Mouse (Mus musculus): ENCODE data around the gene Rbm6. TPM values are rescaled to one million over a fixed set of nuclear protein-coding genes. Genes with fewer than 3 reads are reported as not detected.

Gene Rbm6
- polyA plus RNA-seq, 1 experiment from 2014 or later: 119 TPM

DNA sequence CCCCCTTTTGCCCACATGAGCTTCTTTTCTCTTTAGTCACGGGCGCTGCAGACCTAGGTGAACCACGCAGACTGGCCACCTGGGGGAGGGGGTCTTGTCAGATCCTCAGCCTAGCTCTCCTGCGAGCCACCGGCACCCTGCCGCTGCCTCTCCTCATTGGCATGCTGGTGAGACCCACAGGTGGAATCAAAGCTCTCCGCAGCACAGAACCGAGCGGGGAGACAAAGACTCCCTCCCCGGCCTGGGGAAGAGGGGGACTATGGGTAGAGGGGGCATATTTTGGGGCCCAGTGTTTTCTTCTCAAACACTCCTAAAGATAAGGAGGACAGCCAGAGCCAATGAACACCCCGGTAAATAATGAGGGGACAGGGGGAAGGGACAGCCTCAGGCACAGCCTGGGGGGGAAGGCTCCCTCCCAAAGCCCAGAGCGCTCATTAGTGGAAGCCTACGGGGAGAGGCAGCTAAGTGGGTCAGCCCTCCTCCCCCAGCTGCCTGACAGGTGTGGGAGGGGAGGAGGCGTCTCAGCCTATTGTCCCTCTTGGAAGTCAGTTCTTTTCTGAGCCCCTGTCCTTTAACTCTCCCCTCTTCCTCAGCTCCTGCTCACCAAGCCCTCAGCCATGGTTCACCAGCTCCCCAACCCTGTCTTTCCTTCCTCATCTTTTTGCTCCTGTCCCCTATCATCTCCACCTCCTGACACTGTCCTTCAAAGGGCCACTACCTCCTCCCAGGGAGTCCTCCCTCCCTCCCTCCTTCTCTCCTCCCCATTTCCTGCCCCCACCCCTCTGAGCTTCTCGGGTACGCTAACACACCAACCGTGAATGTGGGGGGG lies 137.5 kb downstream of the Rbm6 start:
- Histone ChIP-seq H3K4me1 (replicated peaks; ENCODE audit: control insufficient read depth, insufficient read depth, low read length) (peaks cover 31% of the 10 kb centered on the region), H3K27me3 (ENCODE audit: control insufficient read depth, insufficient read depth, low read length) (peaks cover 3% of the 10 kb centered on the region; the same call in 1 of the 2 replicates), H3K4me3 (ENCODE audit: low read depth, low read length) (peak overlapping the region; percentile 7; the same call in 1 of the 2 replicates), H3K9ac (ENCODE audit: low read length) (peak overlapping the region; percentile 37), H3K36me3 (ENCODE audit: control insufficient read depth, insufficient read depth, low read length) (peaks cover 13% of the 10 kb centered on the region), H3K4me2 (ENCODE audit: low read depth, low read length, severe bottlenecking) (peak overlapping the region; percentile 37), H3K9me3 (ENCODE audit: control insufficient read depth, low read length) (no peaks in the 10 kb centered on the region), H3K27ac (ENCODE audit: low read depth, low read length) (peak overlapping the region; percentile 39; the same call in 1 of the 2 replicates)
- DNase-seq (ENCODE audit: low spot score) (peak; percentile 69), ATAC-seq (replicated peaks; ENCODE audit: low FRiP score) (0 out of 2 replicates have a peak, but pooled peaks have one; percentile 25)
- WGBS: 1% methylated on average over 17 of the region's 17 CpGs

DNA sequence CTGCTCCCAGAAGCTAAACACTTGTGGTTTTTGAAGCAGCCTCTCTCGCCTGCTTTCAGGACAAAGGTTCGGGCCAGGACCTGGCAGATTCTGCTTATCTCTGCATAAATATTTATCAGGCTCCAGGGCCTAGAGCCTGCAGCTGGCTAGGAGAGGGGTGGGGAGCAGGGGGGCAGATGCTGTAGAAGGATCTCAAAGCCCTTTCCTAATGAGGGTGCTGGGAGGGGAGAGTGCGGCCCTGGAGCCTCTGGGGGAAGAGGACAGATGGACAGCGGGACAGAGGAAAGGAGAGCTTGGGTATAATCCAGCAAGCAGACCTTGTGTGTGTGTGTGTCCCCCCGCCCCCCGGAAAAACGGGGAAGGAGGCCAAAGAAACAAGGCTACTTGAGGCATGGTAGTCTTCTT lies 138.5 kb downstream of the Rbm6 start:
- no peak overlapping the region for H3K4me3 ChIP-seq (ENCODE audit: low read depth, low read length)
- 23% methylated on average over 7 of the region's 7 CpGs for WGBS
- DNase-seq (ENCODE audit: low spot score): no peak

DNA sequence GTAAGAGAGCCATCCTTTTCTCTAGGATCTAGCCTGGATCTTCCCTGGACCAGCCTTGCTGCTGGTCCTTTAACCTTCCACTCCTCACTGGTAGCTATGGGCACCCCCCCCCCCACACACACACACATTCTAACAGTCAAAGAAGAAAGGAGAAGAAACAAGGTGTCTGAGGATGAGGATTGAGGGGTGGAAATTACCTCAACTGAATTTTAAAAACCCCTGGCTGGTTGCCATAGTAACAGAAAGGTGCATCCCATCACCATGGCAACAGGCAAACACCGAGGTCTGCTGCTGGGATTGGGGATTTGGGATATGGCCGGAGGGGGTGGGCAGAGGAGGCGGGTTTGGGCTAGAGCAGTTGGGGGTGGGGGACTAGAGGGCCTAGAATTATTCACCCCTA lies 143.3 kb downstream of the Rbm6 start:
- Histone ChIP-seq H3K36me3 (ENCODE audit: control insufficient read depth, insufficient read depth, low read length) (no peaks in the 10 kb centered on the region), H3K4me2 (ENCODE audit: low read depth, low read length, severe bottlenecking) (0 out of 2 replicates have a peak overlapping the region, but pooled peaks have one; percentile 1), H3K9me3 (ENCODE audit: control insufficient read depth, low read length) (no peaks in the 10 kb centered on the region), H3K27ac (ENCODE audit: low read depth, low read length) (no peak overlapping the region), H3K9ac (ENCODE audit: low read length) (no peak overlapping the region), H3K4me3 (ENCODE audit: low read depth, low read length) (no peak overlapping the region), H3K27me3 (ENCODE audit: control insufficient read depth, insufficient read depth, low read length) (no peaks in the 10 kb centered on the region), H3K4me1 (replicated peaks; ENCODE audit: control insufficient read depth, insufficient read depth, low read length) (peaks cover 25% of the 10 kb centered on the region)
- WGBS: 6% methylated on average over 3 of the region's 3 CpGs
- peak; percentile 42; the same call in 1 of the 2 replicates for ATAC-seq (replicated peaks; ENCODE audit: low FRiP score)
- DNase-seq (ENCODE audit: low spot score): peak; percentile 69

More for the DNA sequence above, 138.5 kb downstream of the Rbm6 start:
- Histone ChIP-seq H3K4me2 (ENCODE audit: low read depth, low read length, severe bottlenecking) (no peak overlapping the region), H3K36me3 (ENCODE audit: control insufficient read depth, insufficient read depth, low read length) (peaks cover 9% of the 10 kb centered on the region; the same call in 1 of the 2 replicates), H3K4me1 (replicated peaks; ENCODE audit: control insufficient read depth, insufficient read depth, low read length) (peaks cover 40% of the 10 kb centered on the region), H3K9ac (ENCODE audit: low read length) (peak overlapping the region; percentile 8; the same call in 1 of the 2 replicates), H3K27me3 (ENCODE audit: control insufficient read depth, insufficient read depth, low read length) (peaks cover 3% of the 10 kb centered on the region; the same call in 1 of the 2 replicates), H3K27ac (ENCODE audit: low read depth, low read length) (peak overlapping the region; percentile 39; the same call in 1 of the 2 replicates), H3K9me3 (ENCODE audit: control insufficient read depth, low read length) (no peaks in the 10 kb centered on the region)
- ATAC-seq (replicated peaks; ENCODE audit: low FRiP score): no peak

DNA sequence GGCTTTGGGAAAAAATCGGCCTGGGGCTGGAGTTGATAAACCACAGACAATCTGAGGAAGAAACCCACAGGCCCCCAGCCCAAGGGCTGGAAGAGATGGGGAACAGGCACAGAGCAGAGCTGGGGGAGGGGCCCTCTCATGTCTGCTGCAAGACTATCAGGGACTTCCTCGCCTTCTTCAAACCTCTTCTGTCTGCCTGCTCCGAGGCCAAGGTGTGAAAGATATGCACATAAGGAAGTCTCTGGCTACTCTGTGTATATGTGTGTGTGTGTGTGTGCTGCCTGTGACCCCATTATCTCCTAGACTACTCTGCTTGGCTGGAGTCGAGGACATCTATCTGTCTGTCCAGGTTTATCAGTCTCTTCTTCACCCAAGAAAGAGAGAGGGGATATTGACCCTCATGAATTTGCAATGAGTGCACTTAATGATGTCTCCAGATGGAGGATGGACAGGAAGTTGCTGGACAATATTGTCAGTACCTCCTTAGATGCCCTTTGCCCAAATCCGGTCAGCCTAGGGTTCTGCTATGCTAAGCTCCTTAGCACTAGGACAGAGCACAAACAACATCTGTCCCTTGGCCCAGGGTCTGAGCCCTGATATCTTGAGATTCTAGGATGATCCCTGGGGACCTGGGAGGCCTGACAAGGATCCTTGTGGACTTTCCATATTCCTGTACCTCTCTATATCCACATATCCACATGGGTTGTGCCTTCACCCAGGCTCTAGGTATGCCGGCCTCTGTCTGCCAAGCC lies 143.9 kb downstream of the Rbm6 start:
- Histone ChIP-seq H3K27ac (ENCODE audit: low read depth, low read length) (no peak overlapping the region), H3K4me1 (replicated peaks; ENCODE audit: control insufficient read depth, insufficient read depth, low read length) (peaks cover 23% of the 10 kb centered on the region), H3K9ac (ENCODE audit: low read length) (no peak overlapping the region), H3K4me2 (ENCODE audit: low read depth, low read length, severe bottlenecking) (no peak overlapping the region), H3K27me3 (ENCODE audit: control insufficient read depth, insufficient read depth, low read length) (no peaks in the 10 kb centered on the region), H3K9me3 (ENCODE audit: control insufficient read depth, low read length) (no peaks in the 10 kb centered on the region), H3K36me3 (ENCODE audit: control insufficient read depth, insufficient read depth, low read length) (no peaks in the 10 kb centered on the region), H3K4me3 (ENCODE audit: low read depth, low read length) (no peak overlapping the region)
- peak; percentile 45 for DNase-seq (ENCODE audit: low spot score)
- 74% methylated on average over 6 of the region's 6 CpGs for WGBS
- ATAC-seq (replicated peaks; ENCODE audit: low FRiP score): no peak

DNA sequence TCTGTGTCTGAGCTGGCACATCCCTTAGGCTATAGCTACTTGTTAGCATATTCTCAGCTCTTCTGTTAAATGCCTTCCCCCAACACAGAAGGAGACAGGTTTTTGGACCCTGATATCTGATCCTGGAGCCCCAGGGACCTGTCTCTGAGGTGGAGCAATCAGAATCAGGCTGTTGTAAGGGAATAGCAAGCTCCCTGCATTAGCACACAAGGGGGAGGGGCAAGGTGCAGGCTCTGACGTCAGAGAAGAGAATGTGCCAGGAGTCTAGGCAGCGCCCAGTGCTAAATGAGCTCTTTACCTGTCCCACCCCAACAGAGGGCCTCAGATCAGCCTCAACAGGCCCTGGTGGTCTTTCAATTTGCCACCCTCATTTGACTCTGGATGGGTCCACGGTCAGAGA lies 146.0 kb downstream of the Rbm6 start:
- no peak overlapping the region for H3K27ac ChIP-seq (ENCODE audit: low read depth, low read length)
- no peak overlapping the region for H3K4me3 ChIP-seq (ENCODE audit: low read depth, low read length)
- peaks cover 34% of the 10 kb centered on the region for H3K4me1 ChIP-seq (replicated peaks; ENCODE audit: control insufficient read depth, insufficient read depth, low read length)
- H3K36me3 ChIP-seq (ENCODE audit: control insufficient read depth, insufficient read depth, low read length): no peaks in the 10 kb centered on the region
- no peak for ATAC-seq (replicated peaks; ENCODE audit: low FRiP score)
- no peaks in the 10 kb centered on the region for H3K27me3 ChIP-seq (ENCODE audit: control insufficient read depth, insufficient read depth, low read length)
- no peak for DNase-seq (ENCODE audit: low spot score)
- no peak overlapping the region for H3K9ac ChIP-seq (ENCODE audit: low read length)
- no peaks in the 10 kb centered on the region for H3K9me3 ChIP-seq (ENCODE audit: control insufficient read depth, low read length)
- 47% methylated on average over 3 of the region's 3 CpGs for WGBS
- H3K4me2 ChIP-seq (ENCODE audit: low read depth, low read length, severe bottlenecking): no peak overlapping the region

DNA sequence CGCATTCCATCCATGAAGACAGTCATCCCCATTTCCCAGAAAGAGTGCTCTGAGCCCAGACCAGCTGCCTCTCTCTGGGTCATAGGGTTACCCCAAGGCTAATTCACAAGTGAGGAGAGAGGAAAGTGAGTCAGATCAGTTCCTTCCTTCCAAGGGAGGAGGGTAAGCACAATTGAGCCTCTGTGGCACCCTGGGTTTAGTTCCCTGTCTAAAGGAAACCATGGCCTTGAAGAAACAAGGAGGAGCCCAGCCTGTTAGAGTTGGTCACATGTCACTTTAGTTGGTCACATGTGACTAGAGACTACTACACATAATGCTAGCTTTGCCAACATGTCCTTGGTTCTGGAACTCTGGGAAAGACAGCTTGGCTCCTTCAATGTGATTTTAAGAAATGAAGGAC lies 148.2 kb downstream of the Rbm6 start:
- Histone ChIP-seq H3K9ac (ENCODE audit: low read length) (no peak overlapping the region), H3K4me3 (ENCODE audit: low read depth, low read length) (no peak overlapping the region), H3K27me3 (ENCODE audit: control insufficient read depth, insufficient read depth, low read length) (no peaks in the 10 kb centered on the region), H3K36me3 (ENCODE audit: control insufficient read depth, insufficient read depth, low read length) (no peaks in the 10 kb centered on the region), H3K4me1 (replicated peaks; ENCODE audit: control insufficient read depth, insufficient read depth, low read length) (peaks cover 25% of the 10 kb centered on the region), H3K27ac (ENCODE audit: low read depth, low read length) (no peak overlapping the region), H3K4me2 (ENCODE audit: low read depth, low read length, severe bottlenecking) (no peak overlapping the region), H3K9me3 (ENCODE audit: control insufficient read depth, low read length) (no peaks in the 10 kb centered on the region)
- no peak for DNase-seq (ENCODE audit: low spot score)
- 96% methylated on average over 1 of the region's 1 CpGs for WGBS
- no peak for ATAC-seq (replicated peaks; ENCODE audit: low FRiP score)

DNA sequence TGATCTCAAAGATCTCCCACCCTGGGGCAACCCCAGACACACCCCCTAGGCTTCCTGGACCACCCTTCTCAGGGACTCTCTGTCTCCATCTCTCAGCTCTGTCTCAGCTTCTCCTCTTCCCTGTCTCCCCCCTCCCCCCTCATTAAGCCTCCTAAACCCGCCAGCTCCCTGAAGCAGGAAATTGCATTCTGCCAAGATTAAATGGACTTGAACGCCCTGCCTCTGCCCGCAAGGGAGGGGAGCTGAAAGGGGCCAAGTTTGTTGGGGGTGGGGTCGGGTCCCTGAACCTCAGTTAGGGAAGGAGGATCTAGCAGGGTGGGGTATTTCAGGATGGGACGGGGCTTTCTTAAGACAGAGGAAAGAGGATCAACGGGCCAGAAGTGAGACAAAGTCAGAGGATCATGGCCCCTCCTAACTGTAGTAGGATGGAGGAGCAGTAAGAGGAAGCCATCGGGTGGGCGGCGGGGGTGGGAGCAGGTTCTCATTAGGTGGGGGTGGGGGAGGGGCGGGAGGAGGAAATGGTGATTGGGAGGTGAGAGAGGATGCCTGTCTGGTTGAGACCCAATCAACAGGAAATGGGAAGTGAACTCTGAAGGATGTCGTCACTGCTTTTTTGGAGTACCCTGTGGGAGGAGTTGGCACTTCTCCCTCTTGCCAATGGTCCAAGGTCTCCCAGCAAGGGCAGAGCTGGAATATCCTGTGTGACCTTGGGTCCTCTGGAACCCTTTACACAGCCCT lies 149.1 kb downstream of the Rbm6 start:
- Histone ChIP-seq H3K27me3 (ENCODE audit: control insufficient read depth, insufficient read depth, low read length) (no peaks in the 10 kb centered on the region), H3K4me2 (ENCODE audit: low read depth, low read length, severe bottlenecking) (peak overlapping the region; percentile 38), H3K4me3 (ENCODE audit: low read depth, low read length) (no peak overlapping the region), H3K9ac (ENCODE audit: low read length) (peak overlapping the region; percentile 35; the same call in 1 of the 2 replicates), H3K9me3 (ENCODE audit: control insufficient read depth, low read length) (no peaks in the 10 kb centered on the region), H3K27ac (ENCODE audit: low read depth, low read length) (peak overlapping the region; percentile 51), H3K4me1 (replicated peaks; ENCODE audit: control insufficient read depth, insufficient read depth, low read length) (peaks cover 21% of the 10 kb centered on the region), H3K36me3 (ENCODE audit: control insufficient read depth, insufficient read depth, low read length) (no peaks in the 10 kb centered on the region)
- ATAC-seq (replicated peaks; ENCODE audit: low FRiP score) (peak; percentile 63), DNase-seq (ENCODE audit: low spot score) (no peak)
- 2% methylated on average over 11 of the region's 11 CpGs for WGBS

All from forebrain, embryonic 11.5 days (tissue).